Mouse (Mus musculus): ENCODE data around the gene Gpsm1. TPM values are rescaled to one million over a fixed set of nuclear protein-coding genes. Genes with fewer than 3 reads are reported as not detected.

The Gpsm1 gene
- polyA plus RNA-seq, 1 experiment from 2014 or later = 99.4 TPM

- no peaks in the 10 kb centered on the region for H3K9me3 ChIP-seq (ENCODE audit: control insufficient read depth, low read length)
- H3K27me3 ChIP-seq (ENCODE audit: control insufficient read depth, insufficient read depth, low read length) = no peaks in the 10 kb centered on the region
- no peak overlapping the region for H3K27ac ChIP-seq (replicated peaks; ENCODE audit: low read depth, low read length)
- no peak overlapping the region for H3K4me2 ChIP-seq (ENCODE audit: low read length)
- H3K4me3 ChIP-seq (replicated peaks; ENCODE audit: low read depth, low read length) = no peak overlapping the region
- H3K9ac ChIP-seq (replicated peaks; ENCODE audit: low read length) = no peak overlapping the region
- peaks cover 10% of the 10 kb centered on the region for H3K4me1 ChIP-seq (ENCODE audit: control insufficient read depth, insufficient read depth, low read length)
- no peak for ATAC-seq (ENCODE audit: low FRiP score, low TSS enrichment)
- 79% methylated on average over 1 of the region's 1 CpGs for WGBS
- DNase-seq = no peak
- no peaks in the 10 kb centered on the region for H3K36me3 ChIP-seq (ENCODE audit: control insufficient read depth, insufficient read depth, low read length)
Measured at GRCm38 (mm10) chr2:26304711-26305110, 10.6 kb upstream of the Gpsm1 start.

- 71% methylated on average over 2 of the region's 2 CpGs for WGBS
- peaks cover 2% of the 10 kb centered on the region; the same call in 1 of the 2 replicates for H3K4me1 ChIP-seq (ENCODE audit: control insufficient read depth, insufficient read depth, low read length)
- DNase-seq = no peak
Measured at GRCm38 (mm10) chr2:26305555-26305954, 9.8 kb upstream of the Gpsm1 start.

DNA sequence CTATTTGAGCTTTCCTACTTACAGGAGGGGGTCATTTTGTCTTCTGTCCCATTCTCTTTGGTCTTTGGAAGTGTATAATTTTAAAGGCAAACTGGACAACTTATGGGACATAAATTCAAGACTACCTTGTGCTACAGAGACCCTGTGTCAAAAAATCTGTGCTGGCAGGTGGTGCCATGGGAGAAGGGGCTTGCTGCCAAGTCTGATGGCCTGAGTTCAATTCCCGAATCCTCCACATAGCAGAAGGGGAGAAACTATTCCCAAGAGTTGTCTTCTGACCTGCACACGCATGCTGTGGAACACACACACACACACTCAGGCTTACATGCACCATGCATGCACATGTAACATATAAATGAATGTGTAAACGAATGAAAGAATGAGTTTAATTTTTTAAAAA is 8.6 kb upstream of the Gpsm1 start:
- H3K9ac ChIP-seq (replicated peaks; ENCODE audit: low read length) = no peak overlapping the region
- no peak overlapping the region for H3K4me2 ChIP-seq (ENCODE audit: low read length)
- H3K9me3 ChIP-seq (ENCODE audit: control insufficient read depth, low read length) = no peaks in the 10 kb centered on the region
- DNase-seq (no peak), ATAC-seq (ENCODE audit: low FRiP score, low TSS enrichment) (no peak)
- H3K27me3 ChIP-seq (ENCODE audit: control insufficient read depth, insufficient read depth, low read length) = no peaks in the 10 kb centered on the region
- no peaks in the 10 kb centered on the region for H3K36me3 ChIP-seq (ENCODE audit: control insufficient read depth, insufficient read depth, low read length)
- H3K4me1 ChIP-seq (ENCODE audit: control insufficient read depth, insufficient read depth, low read length) = no peaks in the 10 kb centered on the region
- WGBS = 93% methylated on average over 3 of the region's 3 CpGs
- H3K27ac ChIP-seq (replicated peaks; ENCODE audit: low read depth, low read length) = no peak overlapping the region
- H3K4me3 ChIP-seq (replicated peaks; ENCODE audit: low read depth, low read length) = no peak overlapping the region

More at GRCm38 (mm10) chr2:26305555-26305954, 9.8 kb upstream of the Gpsm1 start:
- H3K4me2 ChIP-seq (ENCODE audit: low read length) = no peak overlapping the region
- ATAC-seq (ENCODE audit: low FRiP score, low TSS enrichment) = no peak
- H3K9me3 ChIP-seq (ENCODE audit: control insufficient read depth, low read length) = no peaks in the 10 kb centered on the region
- no peak overlapping the region for H3K27ac ChIP-seq (replicated peaks; ENCODE audit: low read depth, low read length)
- H3K27me3 ChIP-seq (ENCODE audit: control insufficient read depth, insufficient read depth, low read length) = no peaks in the 10 kb centered on the region
- H3K36me3 ChIP-seq (ENCODE audit: control insufficient read depth, insufficient read depth, low read length) = no peaks in the 10 kb centered on the region
- no peak overlapping the region for H3K9ac ChIP-seq (replicated peaks; ENCODE audit: low read length)
- no peak overlapping the region for H3K4me3 ChIP-seq (replicated peaks; ENCODE audit: low read depth, low read length)

- Histone ChIP-seq H3K27me3 (ENCODE audit: control insufficient read depth, insufficient read depth, low read length) (no peaks in the 10 kb centered on the region), H3K9me3 (ENCODE audit: control insufficient read depth, low read length) (no peaks in the 10 kb centered on the region), H3K36me3 (ENCODE audit: control insufficient read depth, insufficient read depth, low read length) (no peaks in the 10 kb centered on the region), H3K4me1 (ENCODE audit: control insufficient read depth, insufficient read depth, low read length) (peaks cover 6% of the 10 kb centered on the region; the same call in 1 of the 2 replicates), H3K4me3 (replicated peaks; ENCODE audit: low read depth, low read length) (no peak overlapping the region), H3K27ac (replicated peaks; ENCODE audit: low read depth, low read length) (peak overlapping the region; percentile 41; the same call in 1 of the 2 replicates), H3K9ac (replicated peaks; ENCODE audit: low read length) (no peak overlapping the region; the same call in 1 of the 2 replicates), H3K4me2 (ENCODE audit: low read length) (no peak overlapping the region)
- 14% methylated on average over 10 of the region's 10 CpGs for WGBS
- ATAC-seq (ENCODE audit: low FRiP score, low TSS enrichment) (no peak), DNase-seq (peak; percentile 60)
Measured at GRCm38 (mm10) chr2:26309739-26310138, 5.6 kb upstream of the Gpsm1 start.

GRCm38 (mm10) chr2:26311936-26312335 is 3.4 kb upstream of the Gpsm1 start:
- 84% methylated on average over 5 of the region's 5 CpGs for WGBS

DNA sequence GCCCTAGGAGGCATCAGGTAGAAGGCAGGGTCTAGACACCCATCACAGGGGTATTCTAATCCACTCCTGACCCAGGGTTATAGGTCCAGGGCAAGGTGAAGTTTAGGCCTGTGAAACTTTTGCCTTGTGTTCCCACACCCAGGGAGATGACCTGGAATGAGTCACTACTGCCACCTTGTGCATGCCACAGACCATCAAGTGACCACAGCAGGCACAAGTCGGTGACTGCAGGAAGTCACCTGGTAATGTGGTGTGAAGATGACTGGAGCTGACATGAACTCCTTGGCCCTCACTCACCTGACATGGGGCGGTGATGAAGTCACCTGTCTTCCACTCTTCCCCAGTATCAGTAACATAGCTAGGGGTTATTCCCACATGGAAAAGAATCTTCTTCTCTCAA is 2.5 kb upstream of the Gpsm1 start:
- H3K4me2 ChIP-seq (ENCODE audit: low read length) = no peak overlapping the region
- no peak overlapping the region for H3K9ac ChIP-seq (replicated peaks; ENCODE audit: low read length)
- H3K36me3 ChIP-seq (ENCODE audit: control insufficient read depth, insufficient read depth, low read length) = peaks cover 4% of the 10 kb centered on the region; the same call in 1 of the 2 replicates
- no peak overlapping the region for H3K4me3 ChIP-seq (replicated peaks; ENCODE audit: low read depth, low read length)
- no peaks in the 10 kb centered on the region for H3K27me3 ChIP-seq (ENCODE audit: control insufficient read depth, insufficient read depth, low read length)
- 67% methylated on average over 2 of the region's 2 CpGs for WGBS
- DNase-seq (no peak), ATAC-seq (ENCODE audit: low FRiP score, low TSS enrichment) (no peak)
- peaks cover 25% of the 10 kb centered on the region for H3K4me1 ChIP-seq (ENCODE audit: control insufficient read depth, insufficient read depth, low read length)
- H3K27ac ChIP-seq (replicated peaks; ENCODE audit: low read depth, low read length) = no peak overlapping the region
- H3K9me3 ChIP-seq (ENCODE audit: control insufficient read depth, low read length) = no peaks in the 10 kb centered on the region

More at GRCm38 (mm10) chr2:26311936-26312335, 3.4 kb upstream of the Gpsm1 start:
- peaks cover 16% of the 10 kb centered on the region for H3K4me1 ChIP-seq (ENCODE audit: control insufficient read depth, insufficient read depth, low read length)
- H3K4me2 ChIP-seq (ENCODE audit: low read length) = no peak overlapping the region
- H3K27ac ChIP-seq (replicated peaks; ENCODE audit: low read depth, low read length) = no peak overlapping the region
- H3K9ac ChIP-seq (replicated peaks; ENCODE audit: low read length) = no peak overlapping the region
- 0 out of 2 replicates have a peak, but pooled peaks cover under 1% of the 10 kb centered on the region for H3K36me3 ChIP-seq (ENCODE audit: control insufficient read depth, insufficient read depth, low read length)
- DNase-seq = no peak
- no peaks in the 10 kb centered on the region for H3K9me3 ChIP-seq (ENCODE audit: control insufficient read depth, low read length)
- H3K27me3 ChIP-seq (ENCODE audit: control insufficient read depth, insufficient read depth, low read length) = no peaks in the 10 kb centered on the region
- no peak overlapping the region for H3K4me3 ChIP-seq (replicated peaks; ENCODE audit: low read depth, low read length)
- no peak for ATAC-seq (ENCODE audit: low FRiP score, low TSS enrichment)

DNA sequence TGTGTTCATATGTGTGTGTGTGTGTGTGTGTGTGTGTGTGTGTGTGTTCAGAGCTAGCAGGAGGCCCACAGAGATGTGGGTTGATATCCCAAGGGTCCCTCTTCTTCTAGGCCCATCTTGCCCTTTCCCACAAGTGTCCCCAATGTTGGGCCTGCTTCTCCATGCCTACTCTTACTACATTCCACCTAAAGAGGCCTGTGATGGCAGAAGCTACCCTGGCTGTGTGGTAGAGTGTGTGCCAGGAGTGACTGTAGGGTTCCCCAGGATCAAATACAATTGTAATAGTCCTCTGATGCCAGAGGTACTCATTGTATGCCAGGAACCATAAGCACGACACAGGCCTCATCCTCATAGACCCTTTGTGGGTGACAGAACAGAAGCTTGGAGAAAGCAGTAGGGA is 1.9 kb upstream of the Gpsm1 start:
- H3K4me1 ChIP-seq (ENCODE audit: control insufficient read depth, insufficient read depth, low read length) = peaks cover 30% of the 10 kb centered on the region
- no peaks in the 10 kb centered on the region for H3K9me3 ChIP-seq (ENCODE audit: control insufficient read depth, low read length)
- no peak overlapping the region for H3K27ac ChIP-seq (replicated peaks; ENCODE audit: low read depth, low read length)
- no peak overlapping the region for H3K4me3 ChIP-seq (replicated peaks; ENCODE audit: low read depth, low read length)
- ATAC-seq (ENCODE audit: low FRiP score, low TSS enrichment) (no peak), DNase-seq (no peak)
- no peaks in the 10 kb centered on the region for H3K27me3 ChIP-seq (ENCODE audit: control insufficient read depth, insufficient read depth, low read length)
- H3K36me3 ChIP-seq (ENCODE audit: control insufficient read depth, insufficient read depth, low read length) = peaks cover 8% of the 10 kb centered on the region
- no peak overlapping the region for H3K9ac ChIP-seq (replicated peaks; ENCODE audit: low read length)
- H3K4me2 ChIP-seq (ENCODE audit: low read length) = no peak overlapping the region
- 90% methylated on average over 1 of the region's 1 CpGs for WGBS

GRCm38 (mm10) chr2:26314281-26315071 is 839 bp upstream of the Gpsm1 start:
- ATAC-seq (ENCODE audit: low FRiP score, low TSS enrichment) (no peak), DNase-seq (no peak)
- no peaks in the 10 kb centered on the region for H3K9me3 ChIP-seq (ENCODE audit: control insufficient read depth, low read length)
- H3K9ac ChIP-seq (replicated peaks; ENCODE audit: low read length) = peak overlapping the region; percentile 98; the same call in 1 of the 2 replicates
- H3K27me3 ChIP-seq (ENCODE audit: control insufficient read depth, insufficient read depth, low read length) = no peaks in the 10 kb centered on the region
- peaks cover 41% of the 10 kb centered on the region for H3K4me1 ChIP-seq (ENCODE audit: control insufficient read depth, insufficient read depth, low read length)
- H3K36me3 ChIP-seq (ENCODE audit: control insufficient read depth, insufficient read depth, low read length) = peaks cover 10% of the 10 kb centered on the region
- peak overlapping the region; percentile 98 for H3K27ac ChIP-seq (replicated peaks; ENCODE audit: low read depth, low read length)
- WGBS = 74% methylated on average over 13 of the region's 13 CpGs
- H3K4me3 ChIP-seq (replicated peaks; ENCODE audit: low read depth, low read length) = peak overlapping the region; percentile 97
- H3K4me2 ChIP-seq (ENCODE audit: low read length) = peak overlapping the region; percentile 98

- H3K9me3 ChIP-seq (ENCODE audit: control insufficient read depth, low read length) = no peaks in the 10 kb centered on the region
- peak overlapping the region; percentile 98 for H3K27ac ChIP-seq (replicated peaks; ENCODE audit: low read depth, low read length)
- peak overlapping the region; percentile 98 for H3K4me2 ChIP-seq (ENCODE audit: low read length)
- peak overlapping the region; percentile 97 for H3K4me3 ChIP-seq (replicated peaks; ENCODE audit: low read depth, low read length)
- H3K9ac ChIP-seq (replicated peaks; ENCODE audit: low read length) = peak overlapping the region; percentile 98
- WGBS = 1% methylated on average over 11 of the region's 11 CpGs
- H3K27me3 ChIP-seq (ENCODE audit: control insufficient read depth, insufficient read depth, low read length) = no peaks in the 10 kb centered on the region
- ATAC-seq (ENCODE audit: low FRiP score, low TSS enrichment) = peak; percentile 41; the same call in 1 of the 2 replicates
- peak; percentile 60 for DNase-seq
- H3K4me1 ChIP-seq (ENCODE audit: control insufficient read depth, insufficient read depth, low read length) = peaks cover 51% of the 10 kb centered on the region
- H3K36me3 ChIP-seq (ENCODE audit: control insufficient read depth, insufficient read depth, low read length) = peaks cover 12% of the 10 kb centered on the region
Measured at GRCm38 (mm10) chr2:26315925-26316311, 603 bp downstream of the Gpsm1 start.
